Mouse (Mus musculus): ENCODE measurements around the gene Trim17. TPM values are rescaled to one million over a fixed set of nuclear protein-coding genes. Genes with fewer than 3 reads are reported as not detected.

The Trim17 gene
- total RNA-seq, 2 experiments from 2014 or later = 2.8 to 3.7 TPM

DNA sequence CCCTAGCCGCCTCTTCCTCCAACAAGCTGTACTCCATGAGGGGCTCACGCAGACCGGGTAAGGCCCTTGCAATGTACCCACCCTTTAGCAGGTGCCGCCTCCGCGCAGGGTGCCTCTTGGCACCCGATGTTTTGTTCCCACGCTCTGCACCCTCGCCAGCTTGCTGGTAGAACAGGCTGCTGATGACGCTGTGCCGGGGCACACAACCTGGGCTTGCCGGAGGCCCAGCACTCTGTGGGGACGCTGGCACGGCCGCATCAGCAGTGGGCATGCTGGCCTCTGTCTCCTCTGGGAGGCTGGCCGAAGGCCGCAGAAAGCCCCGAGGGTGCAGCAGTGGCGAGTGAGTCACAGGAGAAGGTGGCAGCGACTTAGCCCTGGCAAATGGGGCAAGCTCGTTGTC is 46.1 kb downstream of the Trim17 start:
- intact Hi-C loops (cut with DNase I) = no loop called here
- no peak for DNase-seq (ENCODE audit: extremely low spot score in 1 of 2, low spot score in 2 of 2)

DNA sequence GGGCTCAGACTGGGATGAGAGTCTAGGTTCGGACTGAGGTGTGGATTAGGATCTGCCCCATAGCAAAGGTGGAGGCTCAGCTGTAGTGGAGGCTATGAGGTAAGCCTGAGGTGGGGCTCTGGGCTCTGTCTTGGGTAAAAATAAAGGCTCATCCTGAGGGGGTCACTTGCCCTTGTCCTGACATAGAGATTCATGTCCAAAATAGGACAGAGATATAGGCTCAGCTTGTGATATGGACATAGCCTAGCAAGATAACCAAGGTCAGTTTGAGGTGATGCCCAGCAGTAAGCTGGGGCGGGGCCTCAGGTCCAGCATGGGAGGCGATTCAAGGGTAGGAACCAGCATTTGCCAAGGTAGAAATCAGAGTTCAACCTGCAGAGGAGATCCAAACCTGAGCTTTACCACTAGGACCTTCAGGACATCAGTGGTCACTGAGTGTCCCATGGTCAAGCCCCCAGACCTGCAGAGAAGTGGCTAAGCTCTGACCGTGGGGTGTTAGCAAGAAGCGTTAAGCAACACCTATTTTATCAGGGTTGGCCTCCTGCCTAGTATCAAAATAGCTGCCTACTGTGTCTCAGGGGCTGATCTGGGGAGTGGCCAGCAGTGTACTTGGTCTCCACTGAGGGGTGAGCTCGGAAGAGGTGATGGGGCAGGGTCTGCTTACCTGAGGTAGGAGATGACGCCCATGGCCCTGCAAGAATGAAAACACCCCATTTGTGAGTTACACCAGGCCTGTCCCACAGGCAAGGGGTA is 48.0 kb downstream of the Trim17 start:
- intact Hi-C loops (cut with DNase I) = no loop called here

GRCm38 (mm10) chr11:59015052-59015451 is 60.6 kb downstream of the Trim17 start:
- peak in 1 of 2 experiments; percentile 57 for DNase-seq (ENCODE audit: extremely low spot score in 1 of 2, low spot score in 2 of 2)
- intact Hi-C loops (cut with DNase I) = no loop called here

More for the DNA sequence above, 48.0 kb downstream of the Trim17 start:
- DNase-seq (ENCODE audit: extremely low spot score in 1 of 2, low spot score in 2 of 2) = no peak

Small RNA genes lying within 50 kb of the gene (microRNA-seq; reads per million reads assigned to microRNA genes)
- not detected for gene Gm44313

Other genes with a start within 250 kb of the Trim17 start
- gene Olfr318, start 230.7 kb upstream of the Trim17 start, total RNA-seq (2021) = not detected
- gene Olfr317, start 215.5 kb upstream of the Trim17 start, total RNA-seq (2021) = under 1 TPM; 0.20 to 0.30 TPM
- under 1 TPM; 0.24 to 0.28 TPM for gene Olfr316, start 202.0 kb upstream of the Trim17 start, total RNA-seq (2021)
- gene Olfr315, start 181.5 kb upstream of the Trim17 start, total RNA-seq (2021) = not detected
- gene Olfr314, start 171.7 kb upstream of the Trim17 start, total RNA-seq (2021) = not detected
- gene Fam183b, start 152.7 kb upstream of the Trim17 start, total RNA-seq (2021) = 1 to 10 TPM; 1.2 to 2.2 TPM
- gene Olfr313, start 139.7 kb upstream of the Trim17 start, total RNA-seq (2021) = not detected
- gene Olfr312, start 125.4 kb upstream of the Trim17 start, total RNA-seq (2021) = not detected
- gene Olfr311, start 115.4 kb upstream of the Trim17 start, total RNA-seq (2021) = not detected
- 10 to 100 TPM; 17.5 to 18.7 TPM for gene Gm12258, start 107.5 kb upstream of the Trim17 start, total RNA-seq (2021)
- 10 to 100 TPM in 1 of 2 experiments, 1 to 10 TPM in 1; 8.8 to 11.0 TPM for gene 2810021J22Rik, start 87.5 kb upstream of the Trim17 start, total RNA-seq (2021)
- 1 to 10 TPM; 9.5 to 9.6 TPM for gene Zfp39, start 50.5 kb upstream of the Trim17 start, total RNA-seq (2021)
- under 1 TPM in 1 of 2 experiments, not detected in 1; 0.06 TPM for gene Btnl10, start 36.8 kb upstream of the Trim17 start, total RNA-seq (2021)
- gene Rnf187, start 15.8 kb upstream of the Trim17 start, total RNA-seq (2021) = 100 to 1,000 TPM; 471 to 480 TPM
- 100 to 1,000 TPM; 172 to 180 TPM for gene Hist3h2ba, start 5.8 kb upstream of the Trim17 start, total RNA-seq (2021)
- 10 to 100 TPM; 66.5 to 67.4 TPM for gene Hist3h2a, start within 50 bp of the Trim17 start, total RNA-seq (2021)
- 10 to 100 TPM; 22.0 to 22.7 TPM for gene Trim11, start 23.4 kb downstream of the Trim17 start, total RNA-seq (2021)
- gene Obscn, start 181.7 kb downstream of the Trim17 start, total RNA-seq (2021) = 1 to 10 TPM; 2.1 to 2.3 TPM
- 10 to 100 TPM; 11.4 to 13.9 TPM for gene Iba57, start 209.1 kb downstream of the Trim17 start, total RNA-seq (2021)
- 1 to 10 TPM; 1.6 to 3.9 TPM for gene Gjc2, start 228.5 kb downstream of the Trim17 start, total RNA-seq (2021)
- gene Guk1, start 237.5 kb downstream of the Trim17 start, total RNA-seq (2021) = 100 to 1,000 TPM; 115 to 117 TPM
- 10 to 100 TPM; 36.7 to 42.7 TPM for gene Mrpl55, start 247.8 kb downstream of the Trim17 start, total RNA-seq (2021)

Measured in left cerebral cortex, postnatal 10 days (tissue).